Comparison of ENCODE assay signal across 16 mouse cellular contexts in the genomic region with DNA sequence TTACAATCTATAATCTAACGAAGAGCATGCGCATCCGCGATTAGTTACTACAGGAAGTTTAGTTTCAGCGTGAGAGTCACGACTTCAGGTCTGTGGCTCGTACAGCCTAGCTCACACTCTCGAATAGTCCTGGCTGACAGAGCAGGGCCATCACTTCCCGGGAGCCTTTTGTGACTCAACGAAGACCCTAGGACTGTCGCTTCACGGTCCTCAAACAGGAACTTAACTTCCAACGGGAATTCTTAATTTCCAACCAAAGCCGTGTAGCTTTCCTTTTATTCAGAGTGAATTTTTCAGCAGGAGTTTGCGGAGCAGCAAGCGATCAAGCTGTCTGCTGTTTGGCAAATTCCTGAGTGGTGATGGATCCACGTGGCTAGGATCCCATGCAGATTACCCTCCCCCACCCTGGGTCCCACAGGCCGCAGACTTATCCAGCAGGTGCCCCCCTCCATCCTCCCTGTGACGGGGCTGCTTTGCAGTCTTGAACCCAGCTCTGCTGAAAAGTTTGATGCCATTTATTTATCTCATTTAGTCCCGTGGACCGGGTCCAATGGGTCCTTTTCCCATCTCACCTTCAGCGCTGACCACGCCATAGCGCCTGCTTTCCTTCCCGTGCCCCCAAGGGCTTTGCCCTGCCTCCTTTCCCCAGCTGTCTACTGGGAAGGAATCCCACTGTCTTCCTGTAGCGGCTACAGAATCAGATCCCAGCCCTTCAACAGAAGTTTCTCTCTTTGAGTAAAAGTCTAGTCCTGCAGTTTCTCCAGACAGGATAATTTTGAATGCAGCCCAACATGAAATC.
DNase-seq lines count a peak whose midpoint lies in the region; ATAC-seq and TF ChIP-seq lines count a peak whose summit lies in the region.
"Had no signal": no experiment of that assay in that cellular context is flagged by ENCODE, and none has a peak within 500 bp of the region (broad histone marks: within the 10 kb centered on the region; RNA-seq: fewer than 3 reads in every experiment).

No protein-coding gene starts in this region.

- TF ChIP-seq CTCF in testis, adult 2 months (IDR thresholded peaks at IDR 0.05; ENCODE audit: control insufficient read depth, insufficient read depth, insufficient replicate concordance, low read depth, low read length): no peak

- DNase-seq in cerebellum, postnatal 10 days: peak; percentile 22 to 23
- DNase-seq in cerebellum, adult 11-12 months: no peak
- no peak for DNase-seq in testis, postnatal 10 days (ENCODE audit: low spot score)
- DNase-seq in left cerebral cortex, postnatal 36 days (ENCODE audit: low spot score in 2 of 2): no peak
- DNase-seq: cerebellum, postnatal 25 days had no signal

- no peak overlapping the region for H3K27ac ChIP-seq in intestine, embryonic 15.5 days
- H3K27ac ChIP-seq in intestine, embryonic 16.5 days (ENCODE audit: low read length): no peak overlapping the region
- H3K27ac ChIP-seq in testis, adult 2 months (ENCODE audit: control insufficient read depth, insufficient read depth, low read depth, low read length): no peak overlapping the region
- H3K27ac ChIP-seq: embryonic facial prominence, embryonic 10.5 days; kidney, postnatal 0 days; layer of hippocampus, adult 2 months; limb, embryonic 12.5 days had no signal

- no peaks in the 10 kb centered on the region for H3K4me1 ChIP-seq in intestine, embryonic 15.5 days (replicated peaks)
- H3K4me1 ChIP-seq in intestine, embryonic 16.5 days (ENCODE audit: control insufficient read depth, insufficient read depth, low read length): peaks cover 4% of the 10 kb centered on the region; the same call in 1 of the 2 replicates
- peaks cover 3% of the 10 kb centered on the region for H3K4me1 ChIP-seq in testis, adult 2 months (ENCODE audit: control insufficient read depth, insufficient read depth, low read length)

- peak overlapping the region; percentile 3; the same call in 1 of the 2 replicates for H3K4me2 ChIP-seq in intestine, embryonic 15.5 days (replicated peaks)
- no peak overlapping the region for H3K4me2 ChIP-seq in intestine, embryonic 16.5 days (ENCODE audit: low read depth, low read length)
- H3K4me2 ChIP-seq: limb, embryonic 12.5 days had no signal

- H3K9ac ChIP-seq in intestine, embryonic 15.5 days: no peak overlapping the region
- no peak overlapping the region for H3K9ac ChIP-seq in intestine, embryonic 16.5 days (ENCODE audit: low read depth, low read length)
- H3K9ac ChIP-seq: limb, embryonic 12.5 days; liver, postnatal 0 days had no signal

- H3K4me3 ChIP-seq in intestine, embryonic 15.5 days (replicated peaks): no peak overlapping the region
- no peak overlapping the region for H3K4me3 ChIP-seq in intestine, embryonic 16.5 days (ENCODE audit: low read length)
- H3K4me3 ChIP-seq in testis, adult 2 months (ENCODE audit: control insufficient read depth, low read depth, low read length): peak overlapping the region; percentile 42
- H3K4me3 ChIP-seq: embryonic facial prominence, embryonic 10.5 days; layer of hippocampus, adult 2 months; limb, embryonic 12.5 days had no signal

- ATAC-seq in intestine, embryonic 15.5 days: no peak
- ATAC-seq in intestine, embryonic 16.5 days: no peak
- no peak for ATAC-seq in CD4-positive, CD25-positive, alpha-beta regulatory T cell, adult 4 months
- ATAC-seq: liver, postnatal 0 days; Patski had no signal

- H3K27me3 ChIP-seq in intestine, embryonic 15.5 days (replicated peaks): no peaks in the 10 kb centered on the region
- H3K27me3 ChIP-seq in intestine, embryonic 16.5 days (replicated peaks; ENCODE audit: control insufficient read depth, insufficient read depth, low read length): no peaks in the 10 kb centered on the region
- no peaks in the 10 kb centered on the region for H3K27me3 ChIP-seq in testis, adult 2 months (ENCODE audit: control insufficient read depth, insufficient read depth, low read length)
- H3K27me3 ChIP-seq: CH12.LX; limb, embryonic 12.5 days; Patski had no signal

- TF ChIP-seq POLR2A in testis, adult 2 months (IDR thresholded peaks at IDR 0.05; ENCODE audit: control insufficient read depth, low read depth, low read length): no peak

- intact Hi-C loops in left cerebral cortex, postnatal 36 days (cut with DNase I): no loop called here

- 67% methylated on average over 26 of the region's 26 CpGs for WGBS in intestine, embryonic 15.5 days
- 78% methylated on average over 26 of the region's 26 CpGs for WGBS in intestine, embryonic 16.5 days

- no peaks in the 10 kb centered on the region for H3K9me3 ChIP-seq in intestine, embryonic 15.5 days
- H3K9me3 ChIP-seq in intestine, embryonic 16.5 days (ENCODE audit: control insufficient read depth, low read length): no peaks in the 10 kb centered on the region

- H3K36me3 ChIP-seq in intestine, embryonic 15.5 days: no peaks in the 10 kb centered on the region
- no peaks in the 10 kb centered on the region for H3K36me3 ChIP-seq in intestine, embryonic 16.5 days (ENCODE audit: control insufficient read depth, insufficient read depth, low read length)
- H3K36me3 ChIP-seq in testis, adult 2 months (ENCODE audit: control insufficient read depth, insufficient read depth, low read length): no peaks in the 10 kb centered on the region
- H3K36me3 ChIP-seq: embryonic facial prominence, embryonic 10.5 days; limb, embryonic 12.5 days had no signal

Comparison
In these comparisons a context has a peak if more than half of its experiments do, and no peak if none do; other contexts are left out.
1. DNase-seq: peak in cerebellum, postnatal 10 days (2 of 2); none in cerebellum, adult 11-12 months (single experiment), testis, postnatal 10 days (single experiment) and left cerebral cortex, postnatal 36 days (0 of 2).